Comparison of ENCODE assay signal across 7 mouse cellular contexts in the genomic region with DNA sequence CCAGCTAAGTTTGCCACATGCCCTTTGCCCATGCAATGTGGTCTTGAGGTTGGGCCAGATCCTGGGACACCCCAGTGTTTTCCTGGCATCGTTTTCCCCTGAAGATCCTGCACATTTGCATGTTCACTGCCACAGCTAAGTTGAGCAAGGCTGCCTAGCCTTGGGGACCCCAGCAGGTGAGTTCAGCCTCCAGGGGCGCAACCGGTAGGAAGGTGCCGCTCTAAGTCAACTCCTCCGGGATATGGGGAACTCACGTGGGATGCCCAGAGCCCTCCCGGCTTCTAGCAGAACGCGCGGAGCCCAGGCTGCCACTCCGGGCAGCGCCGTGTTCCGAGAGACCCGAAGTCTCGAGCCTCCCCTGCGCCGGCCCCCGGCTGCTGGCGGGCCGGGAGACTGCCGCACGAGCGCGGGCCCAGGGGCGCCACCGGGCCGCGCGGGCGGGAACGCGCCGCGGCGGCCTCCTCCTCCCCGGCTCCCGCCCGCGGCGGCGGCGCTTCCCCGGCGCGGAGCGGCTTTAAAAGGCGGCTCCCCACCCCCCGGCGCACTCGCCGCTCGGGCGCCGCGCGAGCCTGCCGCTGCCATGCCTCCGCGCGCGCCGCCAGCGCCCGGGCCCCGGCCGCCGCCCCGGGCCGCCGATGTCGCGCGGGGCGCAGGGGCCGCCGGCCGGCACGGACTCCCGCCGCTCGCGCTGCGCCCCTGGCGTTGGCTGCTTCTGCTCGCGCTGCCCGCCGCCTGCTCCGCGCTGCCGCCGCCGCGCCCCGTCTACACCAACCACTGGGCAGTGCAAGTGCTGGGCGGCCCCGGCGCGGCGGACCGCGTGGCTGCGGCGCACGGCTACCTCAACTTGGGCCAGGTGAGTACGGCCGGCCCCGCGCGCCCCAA. TPM values are rescaled to one million over a fixed set of nuclear protein-coding genes. Genes with fewer than 3 reads are reported as not detected.
DNase-seq lines count a peak whose midpoint lies in the region; ATAC-seq lines count a peak whose summit lies in the region.

Pcsk6 (plus strand) TSS at position 144 of the 882 bp plus-strand sequence.

- H3K4me3 ChIP-seq in hindbrain, embryonic 10.5 days, result peak within 1 kb of the TSS; percentile 70
- peak within 1 kb of the TSS; percentile 58 for H3K4me3 ChIP-seq in stomach, embryonic 14.5 days (ENCODE audit: low read depth, low read length)

- H3K27me3 ChIP-seq in hindbrain, embryonic 10.5 days (ENCODE audit: insufficient read depth, poor library complexity, severe bottlenecking), result peaks cover 68% of the 10 kb centered on the region
- H3K27me3 ChIP-seq in stomach, embryonic 14.5 days (ENCODE audit: control insufficient read depth, insufficient read depth, low read length), result no peaks in the 10 kb centered on the region

- DNase-seq in ZHBTc4 (ENCODE audit: low read depth, low spot score), result peak; percentile 76
- no peak for DNase-seq in adrenal gland, postnatal 4 days (ENCODE audit: low spot score in 2 of 2)
- DNase-seq in frontal cortex, postnatal 36 days (ENCODE audit: low spot score in 2 of 2), result peak; percentile 31
- peak; percentile 59 for DNase-seq in hindbrain, embryonic 10.5 days (ENCODE audit: low spot score)
- peak in 1 of 2 experiments; percentile 17 for DNase-seq in layer of hippocampus, postnatal 14 days (ENCODE audit: low spot score in 2 of 2)
- DNase-seq in lung, postnatal 36 days, result peak; percentile 28

- 2% methylated on average over 110 of the region's 111 CpGs for WGBS in hindbrain, embryonic 10.5 days
- under 1% methylated on average over 48 of the region's 111 CpGs for WGBS in stomach, embryonic 14.5 days

- peak within 1 kb of the TSS; percentile 32; the same call in 1 of the 2 replicates for H3K9ac ChIP-seq in stomach, embryonic 14.5 days (replicated peaks; ENCODE audit: low read depth, low read length)

- H3K27ac ChIP-seq in hindbrain, embryonic 10.5 days, result peak within 1 kb of the TSS; percentile 80
- no peak within 1 kb of the TSS for H3K27ac ChIP-seq in stomach, embryonic 14.5 days (ENCODE audit: low read length)

- H3K9me3 ChIP-seq in hindbrain, embryonic 10.5 days, result no peaks in the 10 kb centered on the region
- no peaks in the 10 kb centered on the region for H3K9me3 ChIP-seq in stomach, embryonic 14.5 days (ENCODE audit: control insufficient read depth, low read depth, low read length)

- ATAC-seq in stomach, embryonic 14.5 days (ENCODE audit: insufficient number of reproducible peaks, insufficient read depth, low FRiP score, low read depth), result peak; percentile 70

- no peaks in the 10 kb centered on the region for H3K36me3 ChIP-seq in hindbrain, embryonic 10.5 days
- H3K36me3 ChIP-seq in stomach, embryonic 14.5 days (ENCODE audit: control insufficient read depth, insufficient read depth, low read length), result no peaks in the 10 kb centered on the region

- H3K4me1 ChIP-seq in hindbrain, embryonic 10.5 days (replicated peaks), result peaks cover 28% of the 10 kb centered on the region
- H3K4me1 ChIP-seq in stomach, embryonic 14.5 days (ENCODE audit: control insufficient read depth, insufficient read depth, low read length), result no peaks in the 10 kb centered on the region

- peak within 1 kb of the TSS; percentile 96 for H3K4me2 ChIP-seq in stomach, embryonic 14.5 days (replicated peaks; ENCODE audit: low read depth, low read length)

RNA-seq across cellular contexts. Expression of gene Pcsk6, which starts in this region (rescaled TPM):
- total RNA-seq in adrenal gland, postnatal 4 days (2021), result 10 to 100 TPM; 15.9 to 18.9 TPM
- 1.0 and 1.2 TPM in 2 replicates for polyA plus RNA-seq in hindbrain, embryonic 10.5 days (2016; fragmentation: Nextera tagmentation; extraction: Ambion mirVana)
- total RNA-seq in layer of hippocampus, postnatal 14 days (2021), result 10 to 100 TPM; 11.5 to 15.6 TPM
- 4.3 and 4.9 TPM in 2 replicates for polyA plus RNA-seq in stomach, embryonic 14.5 days (2014; fragmentation: Nextera tagmentation; extraction: Ambion mirVana)

Comparison
In these comparisons a context has a peak if more than half of its experiments do, and no peak if none do; other contexts are left out.
1. DNase-seq: peak in ZHBTc4 (single experiment), frontal cortex, postnatal 36 days (2 of 2), hindbrain, embryonic 10.5 days (single experiment) and lung, postnatal 36 days (single experiment); none in adrenal gland, postnatal 4 days (0 of 2).